13 mouse cellular contexts compared by ENCODE assay signal in the genomic region with DNA sequence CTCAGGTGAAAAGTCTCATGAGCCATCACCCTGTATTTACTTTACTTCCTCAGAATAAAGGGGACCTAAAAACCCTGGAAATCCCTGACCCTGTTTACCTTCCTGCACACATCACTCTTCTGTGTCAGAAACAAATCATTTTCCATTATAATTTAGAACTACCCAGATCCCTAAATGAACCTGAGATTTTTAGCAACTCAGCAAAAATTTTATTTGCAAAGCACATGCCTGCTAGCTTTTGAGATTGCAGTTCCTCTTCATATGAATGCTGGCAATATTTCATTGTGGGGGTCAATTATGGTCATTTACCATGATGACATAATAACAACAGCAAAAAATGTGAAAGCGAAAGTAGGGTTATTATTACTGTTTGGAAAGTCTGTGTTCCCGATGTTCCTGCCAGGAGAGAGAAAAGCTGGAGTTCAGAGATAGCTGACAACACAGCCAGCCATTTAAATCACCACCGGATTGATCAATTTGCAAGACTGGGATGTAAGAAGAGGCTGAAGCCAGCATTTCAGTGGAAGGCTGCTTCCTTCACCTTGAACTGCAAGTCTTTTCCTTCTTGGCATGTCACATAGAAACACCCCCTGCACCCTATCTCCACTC.
"Had no signal": no experiment of that assay in that cellular context is flagged by ENCODE, and none has a peak within 500 bp of the region (broad histone marks: within the 10 kb centered on the region; RNA-seq: fewer than 3 reads in every experiment).

No protein-coding gene starts in this region.

- H3K36me3 ChIP-seq: limb, embryonic 12.5 days; liver, embryonic 13.5 days; lung, embryonic 15.5 days; midbrain, embryonic 12.5 days had no signal

- H3K4me1 ChIP-seq: limb, embryonic 12.5 days; liver, embryonic 13.5 days; lung, embryonic 15.5 days had no signal

- DNase-seq: kidney, adult 11 months; kidney, adult 9 months; kidney, postnatal 36 days; liver; liver, embryonic 13.5 days; liver, postnatal 0 days; lung, postnatal 14 days had no signal

- H3K9ac ChIP-seq: limb, embryonic 12.5 days; liver, embryonic 13.5 days; liver, postnatal 0 days; lung, embryonic 15.5 days; midbrain, embryonic 12.5 days had no signal

- H3K27me3 ChIP-seq: limb, embryonic 12.5 days; liver, embryonic 13.5 days; lung, embryonic 15.5 days; midbrain, embryonic 12.5 days had no signal

- H3K4me2 ChIP-seq: limb, embryonic 12.5 days; liver, embryonic 13.5 days; lung, embryonic 15.5 days; midbrain, embryonic 12.5 days had no signal

- H3K9me3 ChIP-seq: limb, embryonic 12.5 days; liver, embryonic 13.5 days; lung, embryonic 15.5 days; midbrain, embryonic 12.5 days had no signal

- H3K27ac ChIP-seq: kidney, postnatal 0 days; limb, embryonic 12.5 days; liver, embryonic 13.5 days; lung, embryonic 15.5 days; macrophage; midbrain, embryonic 12.5 days; stomach, postnatal 0 days had no signal

- H3K4me3 ChIP-seq: limb, embryonic 12.5 days; liver, embryonic 13.5 days; lung, embryonic 15.5 days; midbrain, embryonic 12.5 days had no signal
